Mouse (Mus musculus): Measurements from ENCODE around the gene Fhl4. TPM values are rescaled to one million over a fixed set of nuclear protein-coding genes. Genes with fewer than 3 reads are reported as not detected.

The Fhl4 gene
- total and polyA plus RNA-seq, 3 experiments, result 0.04 to 2.0 (median 1.5) TPM

DNA sequence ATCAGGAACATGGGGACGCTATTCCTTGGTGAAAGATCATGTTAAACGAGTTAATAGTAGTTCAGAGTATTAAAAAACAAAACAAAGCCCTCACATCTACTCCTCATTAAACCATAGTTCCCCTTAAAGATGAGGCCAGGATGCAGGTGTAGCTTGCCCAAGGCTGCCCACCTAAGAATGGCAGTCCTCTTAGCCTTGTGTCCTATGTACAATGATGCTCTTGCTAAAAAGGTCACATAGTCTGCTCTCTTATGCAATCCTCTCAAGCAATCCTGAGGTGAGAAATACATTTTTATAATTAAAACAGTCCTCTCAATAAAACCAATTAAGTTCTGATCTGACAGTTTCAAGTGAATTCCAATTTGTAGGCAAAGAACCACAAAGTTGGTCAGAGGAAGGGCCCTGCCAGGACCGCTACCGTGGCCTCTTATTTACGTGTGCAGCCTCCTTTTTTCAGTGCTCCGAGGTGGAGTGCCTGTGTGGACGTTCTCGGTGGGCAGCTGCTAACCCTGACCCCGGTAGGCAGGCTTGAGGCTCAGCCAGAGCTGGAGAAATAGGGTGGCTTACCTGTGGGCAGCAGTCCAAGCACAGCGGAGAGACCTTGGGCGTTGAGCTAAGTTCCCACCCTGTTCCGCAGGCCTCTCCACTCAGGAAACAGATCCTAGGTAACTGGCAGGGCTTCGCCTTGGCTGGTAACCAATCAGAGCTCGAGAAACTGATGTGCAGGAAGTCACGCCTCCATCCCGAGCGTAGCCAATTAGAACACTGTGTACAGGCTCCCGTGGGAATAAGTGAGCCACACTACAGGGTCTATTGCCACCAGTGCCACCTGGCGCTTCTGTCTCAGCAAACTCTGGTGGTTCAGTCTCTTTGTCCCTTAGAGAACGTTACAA is 25.3 kb upstream of the Fhl4 start, which contains the start of gene Mterf2:
Gene Mterf2, minus strand, starts transcription at position 633 of the 893 bp plus-strand sequence.
- ATAC-seq (ENCODE audit: extremely low read depth, insufficient number of reproducible peaks, low FRiP score, poor library complexity, severe bottlenecking) (peak; percentile 100), DNase-seq (ENCODE audit: low spot score) (peak; percentile 88)
- Histone ChIP-seq H3K36me3 (replicated peaks) (peaks cover 31% of the 10 kb centered on the region), H3K4me1 (ENCODE audit: insufficient read depth, low read depth, low read length) (peaks cover 20% of the 10 kb centered on the region), H3K9me3 (replicated peaks) (no peaks in the 10 kb centered on the region), H3K4me3 (ENCODE audit: low read depth, low read length) (peak within 1 kb of the TSS; percentile 85), H3K27me3 (ENCODE audit: insufficient read depth, low read length) (no peaks in the 10 kb centered on the region)
- no peak for TF ChIP-seq TAL1 (conservative IDR thresholded peaks at IDR 0.05; ENCODE audit: low read depth, low read length)
- no peak for TF ChIP-seq POLR2AphosphoS5 (IDR thresholded peaks at IDR 0.05; ENCODE audit: insufficient replicate concordance, low read depth, low read length)
- TF ChIP-seq GATA1 (IDR thresholded peaks at IDR 0.05; ENCODE audit: borderline replicate concordance, low read length), result no peak
- no peak for TF ChIP-seq CTCF (IDR thresholded peaks at IDR 0.05; ENCODE audit: low read depth, low read length)
- no peak for TF ChIP-seq GATA2 (IDR thresholded peaks at IDR 0.05; ENCODE audit: borderline replicate concordance, low read depth, low read length)

DNA sequence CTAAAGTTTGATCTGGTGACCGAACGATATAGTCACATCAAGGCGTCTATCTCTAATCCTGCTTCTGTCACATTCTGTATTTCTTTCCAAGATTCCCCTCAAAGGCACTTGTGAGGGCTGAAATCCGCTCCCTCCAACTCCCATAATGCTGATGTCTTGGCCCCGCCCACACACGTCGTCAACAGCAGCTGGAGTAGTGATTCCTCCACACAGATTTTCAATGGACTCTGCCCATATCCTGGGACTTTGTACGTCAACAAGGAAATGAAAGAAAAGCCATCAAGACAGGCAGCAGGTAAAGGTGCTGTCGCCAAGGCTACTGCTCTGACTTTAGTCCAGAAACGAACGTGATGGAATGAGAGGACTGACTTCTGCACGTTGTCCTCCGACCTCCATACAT is 22.9 kb upstream of the Fhl4 start:
- Histone ChIP-seq H3K4me3 (ENCODE audit: low read depth, low read length) (no peak overlapping the region), H3K27me3 (ENCODE audit: insufficient read depth, low read length) (no peaks in the 10 kb centered on the region), H3K36me3 (replicated peaks) (peaks cover 48% of the 10 kb centered on the region), H3K9me3 (replicated peaks) (no peaks in the 10 kb centered on the region), H3K4me1 (ENCODE audit: insufficient read depth, low read depth, low read length) (peaks cover 20% of the 10 kb centered on the region)
- no peak for TF ChIP-seq TAL1 (conservative IDR thresholded peaks at IDR 0.05; ENCODE audit: low read depth, low read length)
- TF ChIP-seq GATA2 (IDR thresholded peaks at IDR 0.05; ENCODE audit: borderline replicate concordance, low read depth, low read length), result no peak
- TF ChIP-seq POLR2AphosphoS5 (IDR thresholded peaks at IDR 0.05; ENCODE audit: insufficient replicate concordance, low read depth, low read length), result no peak
- no peak for TF ChIP-seq GATA1 (IDR thresholded peaks at IDR 0.05; ENCODE audit: borderline replicate concordance, low read length)
- TF ChIP-seq CTCF (IDR thresholded peaks at IDR 0.05; ENCODE audit: low read depth, low read length), result no peak
- ATAC-seq (ENCODE audit: extremely low read depth, insufficient number of reproducible peaks, low FRiP score, poor library complexity, severe bottlenecking) (no peak), DNase-seq (ENCODE audit: low spot score) (no peak)

- H3K4me3 ChIP-seq (ENCODE audit: low read depth, low read length), result no peak overlapping the region
- no peaks in the 10 kb centered on the region for H3K27me3 ChIP-seq (ENCODE audit: insufficient read depth, low read length)
- H3K4me1 ChIP-seq (ENCODE audit: insufficient read depth, low read depth, low read length), result peaks cover 3% of the 10 kb centered on the region; the same call in 1 of the 2 replicates
- H3K36me3 ChIP-seq (replicated peaks), result peaks cover 29% of the 10 kb centered on the region
- no peaks in the 10 kb centered on the region for H3K9me3 ChIP-seq (replicated peaks)
- DNase-seq (ENCODE audit: low spot score), result no peak
- ATAC-seq (ENCODE audit: extremely low read depth, insufficient number of reproducible peaks, low FRiP score, poor library complexity, severe bottlenecking), result no peak
- TF ChIP-seq TAL1 (conservative IDR thresholded peaks at IDR 0.05; ENCODE audit: low read depth, low read length) (no peak), GATA1 (IDR thresholded peaks at IDR 0.05; ENCODE audit: borderline replicate concordance, low read length) (no peak), POLR2AphosphoS5 (IDR thresholded peaks at IDR 0.05; ENCODE audit: insufficient replicate concordance, low read depth, low read length) (no peak), CTCF (IDR thresholded peaks at IDR 0.05; ENCODE audit: low read depth, low read length) (no peak), GATA2 (IDR thresholded peaks at IDR 0.05; ENCODE audit: borderline replicate concordance, low read depth, low read length) (no peak)
Measured at GRCm38 (mm10) chr10:85114409-85114808, 12.1 kb upstream of the Fhl4 start.

DNA sequence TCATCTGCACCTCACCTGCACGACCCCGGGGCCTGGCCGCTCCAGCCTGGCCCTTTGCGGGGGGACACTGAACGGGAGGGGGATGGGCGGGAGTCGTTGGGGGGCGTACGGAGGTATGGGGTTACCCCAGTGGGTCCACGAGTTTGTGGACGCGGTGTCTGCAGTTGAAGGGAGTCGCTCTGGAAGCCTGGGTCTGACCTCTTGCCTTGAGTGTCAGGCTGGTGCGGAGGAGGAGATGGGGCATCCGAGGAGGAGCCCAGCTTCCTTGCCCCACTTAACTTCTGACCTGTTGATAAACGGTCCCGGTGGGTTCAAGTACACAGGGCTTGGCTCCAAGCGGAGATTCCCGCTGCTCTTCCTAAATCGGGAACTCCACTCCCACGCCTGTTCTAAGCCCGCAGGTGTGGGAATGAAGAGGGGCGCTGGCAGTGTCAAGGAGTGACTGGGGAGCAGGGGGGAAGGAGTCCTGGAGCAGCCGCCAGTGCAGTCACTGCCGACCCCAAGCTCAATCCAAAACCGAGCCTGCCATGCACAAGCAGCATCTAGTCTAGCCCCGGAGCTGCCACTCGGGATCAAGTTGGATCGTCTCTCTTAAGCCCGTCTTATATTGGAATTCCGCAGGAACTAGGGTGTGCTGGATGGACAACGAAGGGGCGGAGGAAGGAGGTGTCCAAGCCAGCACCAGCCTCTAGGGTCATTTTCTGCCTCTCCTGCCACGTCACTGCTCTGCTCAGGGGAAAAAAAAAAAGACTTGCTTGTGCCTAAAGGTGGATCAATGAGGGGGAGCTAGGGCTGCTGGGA is 990 bp upstream of the Fhl4 start:
- TF ChIP-seq CTCF (IDR thresholded peaks at IDR 0.05; ENCODE audit: low read depth, low read length) (no peak), GATA2 (IDR thresholded peaks at IDR 0.05; ENCODE audit: borderline replicate concordance, low read depth, low read length) (no peak), GATA1 (IDR thresholded peaks at IDR 0.05; ENCODE audit: borderline replicate concordance, low read length) (no peak), TAL1 (conservative IDR thresholded peaks at IDR 0.05; ENCODE audit: low read depth, low read length) (no peak), POLR2AphosphoS5 (IDR thresholded peaks at IDR 0.05; ENCODE audit: insufficient replicate concordance, low read depth, low read length) (no peak)
- Histone ChIP-seq H3K4me1 (ENCODE audit: insufficient read depth, low read depth, low read length) (peaks cover 24% of the 10 kb centered on the region), H3K36me3 (replicated peaks) (peaks cover 4% of the 10 kb centered on the region), H3K4me3 (ENCODE audit: low read depth, low read length) (peak overlapping the region; percentile 88), H3K9me3 (replicated peaks) (no peaks in the 10 kb centered on the region), H3K27me3 (ENCODE audit: insufficient read depth, low read length) (no peaks in the 10 kb centered on the region)
- ATAC-seq (ENCODE audit: extremely low read depth, insufficient number of reproducible peaks, low FRiP score, poor library complexity, severe bottlenecking) (no peak), DNase-seq (ENCODE audit: low spot score) (peak; percentile 21)

- ATAC-seq (ENCODE audit: extremely low read depth, insufficient number of reproducible peaks, low FRiP score, poor library complexity, severe bottlenecking) (peak; percentile 25), DNase-seq (ENCODE audit: low spot score) (peak; percentile 4)
- no peak for TF ChIP-seq GATA2 (IDR thresholded peaks at IDR 0.05; ENCODE audit: borderline replicate concordance, low read depth, low read length)
- TF ChIP-seq TAL1 (conservative IDR thresholded peaks at IDR 0.05; ENCODE audit: low read depth, low read length), result no peak
- TF ChIP-seq GATA1 (IDR thresholded peaks at IDR 0.05; ENCODE audit: borderline replicate concordance, low read length), result no peak
- no peak for TF ChIP-seq POLR2AphosphoS5 (IDR thresholded peaks at IDR 0.05; ENCODE audit: insufficient replicate concordance, low read depth, low read length)
- no peak for TF ChIP-seq CTCF (IDR thresholded peaks at IDR 0.05; ENCODE audit: low read depth, low read length)
- Histone ChIP-seq H3K4me1 (ENCODE audit: insufficient read depth, low read depth, low read length) (peaks cover 24% of the 10 kb centered on the region), H3K9me3 (replicated peaks) (no peaks in the 10 kb centered on the region), H3K4me3 (ENCODE audit: low read depth, low read length) (peak overlapping the region; percentile 88), H3K27me3 (ENCODE audit: insufficient read depth, low read length) (no peaks in the 10 kb centered on the region; the same call in 1 of the 2 replicates), H3K36me3 (replicated peaks) (peaks cover 4% of the 10 kb centered on the region)
Measured at GRCm38 (mm10) chr10:85101841-85102240, 454 bp downstream of the Fhl4 start.

Data from G1E (cell line).